Mouse (Mus musculus) lung, postnatal 0 days (tissue): ENCODE data around the gene Gm20388. TPM values are rescaled to one million over a fixed set of nuclear protein-coding genes. Genes with fewer than 3 reads are reported as not detected.

Experiments used
- ATAC-seq: fragments of 200-750 bp; cut with Nextera tagmentation; 2 replicates; pipeline ENCODE4 v1.8.0; 2017; ENCODE audit warnings: moderate library complexity
- DNase-seq: peaks from one replicate; pipeline ENCODE4 v3.0.0-alpha.2; 2016; ENCODE audit warnings: low spot score
- H3K27ac ChIP-seq: fragments of 300-500 bp; sonication (generic); 2 replicates; pipeline ENCODE4 v1.5.1; 2014; ENCODE audit warnings: antibody characterized with exemption, mild to moderate bottlenecking, low read length, mixed read lengths
- H3K27me3 ChIP-seq: fragments of 300-500 bp; sonication (generic); replicated peaks from 2 replicates; pipeline ENCODE4 v1.6.1; 2014; ENCODE audit warnings: low read length, mixed read lengths; ENCODE audit not compliant: insufficient read depth
- H3K36me3 ChIP-seq: fragments of 300-500 bp; sonication (generic); 2 replicates; pipeline ENCODE4 v1.6.1; 2014; ENCODE audit warnings: low read length, mixed read lengths; ENCODE audit not compliant: insufficient read depth
- H3K4me1 ChIP-seq: fragments of 300-500 bp; sonication (generic); 2 replicates; pipeline ENCODE4 v1.6.1; 2014; ENCODE audit warnings: antibody characterized with exemption, low read depth, low read length, mixed read lengths; ENCODE audit not compliant: insufficient read depth
- H3K4me2 ChIP-seq: fragments of 300-500 bp; sonication (generic); replicated peaks from 2 replicates; pipeline ENCODE4 v1.6.1; 2014; ENCODE audit warnings: low read depth, mild to moderate bottlenecking, low read length, moderate library complexity, mixed read lengths
- H3K4me3 ChIP-seq: fragments of 300-500 bp; sonication (generic); 2 replicates; pipeline ENCODE4 v1.5.1; 2014; ENCODE audit warnings: low read depth, low read length
- H3K9ac ChIP-seq: fragments of 300-500 bp; sonication (generic); replicated peaks from 2 replicates; pipeline ENCODE4 v1.6.1; 2014; ENCODE audit warnings: low read depth, mild to moderate bottlenecking
- H3K9me3 ChIP-seq: fragments of 300-500 bp; sonication (generic); 2 replicates; pipeline ENCODE4 v1.6.1; 2016; ENCODE audit warnings: low read length, mixed read lengths
- CTCF ChIP-seq: IDR thresholded peaks from 2 replicates; pipeline ENCODE4 v1.5.1; 2016; ENCODE audit warnings: antibody characterized with exemption, mild to moderate bottlenecking
- EP300 ChIP-seq: IDR thresholded peaks from 2 replicates; pipeline ENCODE4 v1.6.1; 2016; ENCODE audit warnings: antibody characterized with exemption, mild to moderate bottlenecking, control low read depth
- WGBS: fragments of 180-500 bp; shearing (Covaris S2); extraction: QIAGEN DNeasy Blood & Tissue Kit; methylation state at CpG from one replicate; pipeline ENCODE4 v1.1.7; 2014; 5-methylcytosine and 5-hydroxymethylcytosine counted together
- polyA plus RNA-seq: library from polyadenylated mRNA; unstranded; fragments of >200 nt; fragmentation: Nextera tagmentation; extraction: Ambion mirVana; gene quantifications from 2 replicates; pipeline ENCODE4 v1.2.1, GENCODE M21; 2015

Gm20388 gene
- polyA plus RNA-seq, 1 experiment from 2014 or later, result not detected

DNA sequence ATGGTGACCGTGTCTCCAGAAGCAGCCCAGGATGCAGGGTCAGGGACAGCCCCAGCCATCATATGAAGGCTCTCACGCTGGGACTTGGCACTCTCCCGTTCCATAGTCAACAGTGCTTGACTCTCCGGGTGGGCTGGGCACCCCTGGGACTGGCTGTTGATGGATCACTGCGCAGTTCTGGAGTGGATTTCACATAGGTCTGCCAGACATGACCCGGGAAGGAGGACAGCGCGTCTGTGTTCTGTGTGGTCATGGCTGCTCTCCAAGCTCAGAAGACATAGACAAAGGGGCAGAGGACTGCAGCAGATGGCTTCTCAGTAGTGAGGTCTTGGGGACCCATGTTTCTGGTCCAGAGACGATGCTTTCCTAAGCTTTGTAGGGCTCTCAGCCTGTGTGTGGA is 2140.0 kb downstream of the Gm20388 start:
- 72% methylated on average over 9 of the region's 9 CpGs for WGBS
- Histone ChIP-seq H3K4me2 (no peak overlapping the region), H3K4me3 (no peak overlapping the region), H3K27me3 (no peaks in the 10 kb centered on the region), H3K27ac (no peak overlapping the region), H3K9me3 (no peaks in the 10 kb centered on the region), H3K9ac (no peak overlapping the region), H3K4me1 (no peaks in the 10 kb centered on the region), H3K36me3 (no peaks in the 10 kb centered on the region)
- TF ChIP-seq CTCF, result no peak
- no peak for TF ChIP-seq EP300
- ATAC-seq (no peak), DNase-seq (no peak)

DNA sequence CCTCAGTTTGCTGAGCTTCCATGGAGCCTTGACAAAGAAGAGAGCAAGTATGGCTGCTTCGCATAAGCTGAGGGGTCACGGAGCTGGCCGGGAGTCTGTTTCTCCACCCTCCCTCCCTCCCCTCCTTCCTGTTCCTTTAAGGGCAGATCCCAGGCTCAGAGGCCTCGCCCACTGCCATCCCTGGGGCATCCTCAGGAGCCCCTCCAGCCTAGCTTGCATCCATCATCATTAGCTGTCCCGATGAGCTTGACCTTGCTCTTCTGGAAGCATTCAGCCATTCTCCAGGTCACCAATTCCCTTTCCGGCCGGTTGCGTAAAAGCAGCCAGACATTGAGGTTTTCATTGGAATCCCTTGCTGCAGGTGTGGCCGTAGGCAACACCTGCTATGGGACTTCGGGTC is 2144.7 kb downstream of the Gm20388 start:
- H3K4me1 ChIP-seq, result no peaks in the 10 kb centered on the region
- ATAC-seq (no peak), DNase-seq (no peak)
- no peak overlapping the region for H3K4me3 ChIP-seq
- H3K27ac ChIP-seq, result no peak overlapping the region
- TF ChIP-seq CTCF (no peak), EP300 (no peak)
- no peaks in the 10 kb centered on the region for H3K9me3 ChIP-seq
- no peak overlapping the region for H3K9ac ChIP-seq
- H3K27me3 ChIP-seq, result no peaks in the 10 kb centered on the region
- 40% methylated on average over 9 of the region's 10 CpGs for WGBS
- H3K4me2 ChIP-seq, result no peak overlapping the region
- H3K36me3 ChIP-seq, result no peaks in the 10 kb centered on the region

DNA sequence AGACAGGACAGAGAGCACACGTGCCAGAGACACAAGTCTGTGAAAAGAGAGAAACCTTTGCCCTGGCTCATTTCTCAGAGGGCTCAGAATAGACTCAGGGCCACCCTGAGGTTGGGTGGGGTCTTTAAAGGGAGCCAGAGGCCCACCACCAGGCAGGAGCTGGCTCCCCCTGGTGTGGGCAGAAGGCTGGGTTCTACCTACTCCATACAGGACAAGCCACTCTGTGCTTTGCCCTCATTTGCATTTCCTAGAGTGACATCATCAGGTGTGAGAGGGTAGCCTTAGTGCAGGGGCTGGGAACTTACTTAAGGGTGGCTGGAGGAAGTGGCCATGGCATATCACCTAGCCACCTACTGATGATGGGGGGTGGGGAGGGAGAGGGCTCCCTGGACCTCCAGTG is 2145.5 kb downstream of the Gm20388 start:
- ATAC-seq (no peak), DNase-seq (no peak)
- 46% methylated on average over 1 of the region's 1 CpGs for WGBS
- no peak overlapping the region for H3K9ac ChIP-seq
- TF ChIP-seq CTCF (no peak), EP300 (no peak)
- no peak overlapping the region for H3K27ac ChIP-seq
- H3K36me3 ChIP-seq, result no peaks in the 10 kb centered on the region
- no peaks in the 10 kb centered on the region for H3K9me3 ChIP-seq
- no peaks in the 10 kb centered on the region for H3K27me3 ChIP-seq
- H3K4me3 ChIP-seq, result no peak overlapping the region
- no peaks in the 10 kb centered on the region for H3K4me1 ChIP-seq
- no peak overlapping the region for H3K4me2 ChIP-seq

DNA sequence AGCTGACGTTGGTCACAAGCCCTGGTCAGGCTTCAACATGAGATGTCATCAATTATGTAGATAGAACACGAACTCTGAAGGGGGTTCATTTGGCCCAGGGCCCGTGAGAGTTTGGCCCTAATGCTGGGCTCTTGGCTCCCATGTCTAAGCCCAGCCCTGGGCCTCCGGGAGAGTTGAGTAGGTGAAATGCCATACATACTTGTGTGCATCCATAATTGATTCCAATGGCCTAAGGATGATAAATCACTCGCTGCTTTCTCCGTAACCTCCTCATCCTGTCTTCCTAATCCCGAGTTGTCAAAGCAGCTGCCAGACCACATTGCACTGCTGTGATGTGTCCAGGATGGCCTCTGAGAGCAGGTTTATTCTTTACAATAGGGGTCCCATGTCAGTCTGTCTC is 2146.2 kb downstream of the Gm20388 start:
- no peak overlapping the region for H3K27ac ChIP-seq
- H3K4me2 ChIP-seq, result no peak overlapping the region
- H3K4me3 ChIP-seq, result no peak overlapping the region
- no peak overlapping the region for H3K9ac ChIP-seq
- no peaks in the 10 kb centered on the region for H3K9me3 ChIP-seq
- no peaks in the 10 kb centered on the region for H3K36me3 ChIP-seq
- DNase-seq (no peak), ATAC-seq (0 out of 2 replicates have a peak, but pooled peaks have one; percentile 9)
- TF ChIP-seq EP300, result no peak
- TF ChIP-seq CTCF, result no peak
- 47% methylated on average over 7 of the region's 7 CpGs for WGBS
- H3K27me3 ChIP-seq, result no peaks in the 10 kb centered on the region
- no peaks in the 10 kb centered on the region for H3K4me1 ChIP-seq

DNA sequence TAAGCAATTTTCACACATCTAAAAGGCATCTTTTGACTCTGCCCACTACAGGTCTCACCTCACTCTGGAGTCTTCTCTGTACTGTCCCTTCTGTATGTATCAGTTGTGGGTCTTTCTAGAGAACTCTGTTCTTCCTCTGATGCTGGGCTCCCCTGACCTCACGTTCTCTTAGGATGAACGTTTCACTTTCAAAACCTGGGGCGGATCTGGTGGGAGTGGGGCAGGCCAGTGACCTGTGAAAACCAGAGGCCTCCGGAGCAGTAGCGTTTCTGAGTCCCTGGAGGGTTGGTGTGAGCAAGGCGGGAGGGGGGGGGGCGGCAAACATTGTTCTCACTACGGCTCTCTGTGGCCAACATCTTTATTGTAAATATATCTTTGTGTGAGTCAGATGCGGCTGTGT is 2147.9 kb downstream of the Gm20388 start:
- Histone ChIP-seq H3K27me3 (no peaks in the 10 kb centered on the region), H3K27ac (no peak overlapping the region), H3K9ac (no peak overlapping the region), H3K4me3 (no peak overlapping the region), H3K4me1 (no peaks in the 10 kb centered on the region), H3K9me3 (no peaks in the 10 kb centered on the region), H3K4me2 (no peak overlapping the region), H3K36me3 (no peaks in the 10 kb centered on the region)
- ATAC-seq (no peak), DNase-seq (no peak)
- TF ChIP-seq EP300 (no peak), CTCF (no peak)
- 51% methylated on average over 9 of the region's 9 CpGs for WGBS

DNA sequence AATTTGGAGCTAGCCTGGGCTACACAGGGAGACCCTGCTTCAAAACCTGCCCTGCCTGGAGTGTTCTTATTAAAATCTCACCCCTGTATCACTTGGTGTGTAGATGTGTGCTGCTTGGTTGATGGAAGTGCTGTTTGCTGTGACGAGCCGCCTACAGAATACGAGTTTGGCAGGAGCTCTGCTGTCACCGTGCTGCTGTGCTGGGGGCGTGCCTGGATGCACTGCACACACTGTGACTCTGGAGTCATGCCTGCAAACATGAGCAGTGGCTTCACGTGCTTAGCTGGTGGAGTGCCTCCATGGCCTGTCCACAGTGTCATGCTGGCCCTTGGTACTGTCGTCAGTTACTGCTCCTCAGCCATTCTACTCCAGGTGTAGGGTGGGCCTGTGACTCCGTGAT is 2148.3 kb downstream of the Gm20388 start:
- H3K4me2 ChIP-seq, result no peak overlapping the region
- no peaks in the 10 kb centered on the region for H3K27me3 ChIP-seq
- no peak for DNase-seq
- H3K36me3 ChIP-seq, result no peaks in the 10 kb centered on the region
- ATAC-seq, result peak; percentile 8; the same call in 1 of the 2 replicates
- H3K4me3 ChIP-seq, result no peak overlapping the region
- WGBS, result 56% methylated on average over 8 of the region's 8 CpGs
- no peak overlapping the region for H3K27ac ChIP-seq
- TF ChIP-seq CTCF (no peak), EP300 (no peak)
- no peaks in the 10 kb centered on the region for H3K9me3 ChIP-seq
- H3K9ac ChIP-seq, result no peak overlapping the region
- H3K4me1 ChIP-seq, result no peaks in the 10 kb centered on the region

DNA sequence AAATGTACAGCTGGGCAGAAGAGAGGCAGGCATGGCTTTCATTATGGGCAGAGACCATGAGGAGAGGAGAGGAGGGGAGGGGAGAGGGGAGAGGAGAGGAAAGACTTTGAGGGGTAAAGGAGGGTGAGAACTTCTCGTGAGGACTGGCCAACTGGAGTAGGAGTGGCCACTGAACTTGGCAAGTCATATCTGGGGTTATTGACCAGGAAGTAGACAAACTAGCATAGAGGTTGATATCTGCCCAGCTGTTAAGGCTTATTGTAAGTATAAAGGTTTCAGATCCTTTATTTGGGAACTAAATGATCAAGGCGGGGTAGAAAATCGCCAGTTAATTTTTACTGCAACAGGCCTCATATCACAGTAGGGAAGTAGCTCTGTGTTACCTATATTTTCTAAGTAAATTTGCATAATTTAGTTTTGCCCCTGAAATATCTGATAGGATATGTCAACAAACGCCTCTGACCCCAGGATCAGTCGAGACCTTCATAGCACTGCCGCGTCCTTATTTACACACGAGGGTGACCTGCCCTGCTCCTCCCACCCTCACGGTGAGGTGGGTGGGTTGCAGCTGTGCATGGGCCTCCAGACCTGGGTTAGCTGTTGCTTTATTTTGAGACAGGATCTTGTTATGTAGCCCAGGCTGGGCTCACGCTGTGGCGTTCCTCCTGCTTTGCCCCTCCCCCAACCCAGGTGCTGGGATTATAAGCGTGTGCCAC is 2152.0 kb downstream of the Gm20388 start:
- no peak for DNase-seq
- H3K9me3 ChIP-seq, result no peaks in the 10 kb centered on the region
- no peak for ATAC-seq
- H3K4me1 ChIP-seq, result no peaks in the 10 kb centered on the region
- no peak overlapping the region for H3K9ac ChIP-seq
- 44% methylated on average over 12 of the region's 12 CpGs for WGBS
- H3K36me3 ChIP-seq, result no peaks in the 10 kb centered on the region
- no peaks in the 10 kb centered on the region for H3K27me3 ChIP-seq
- no peak overlapping the region for H3K27ac ChIP-seq
- H3K4me2 ChIP-seq, result no peak overlapping the region
- TF ChIP-seq EP300 (no peak), CTCF (no peak)
- H3K4me3 ChIP-seq, result no peak overlapping the region
